Mouse (Mus musculus): ENCODE data around the gene D13Ertd608e.

DNA sequence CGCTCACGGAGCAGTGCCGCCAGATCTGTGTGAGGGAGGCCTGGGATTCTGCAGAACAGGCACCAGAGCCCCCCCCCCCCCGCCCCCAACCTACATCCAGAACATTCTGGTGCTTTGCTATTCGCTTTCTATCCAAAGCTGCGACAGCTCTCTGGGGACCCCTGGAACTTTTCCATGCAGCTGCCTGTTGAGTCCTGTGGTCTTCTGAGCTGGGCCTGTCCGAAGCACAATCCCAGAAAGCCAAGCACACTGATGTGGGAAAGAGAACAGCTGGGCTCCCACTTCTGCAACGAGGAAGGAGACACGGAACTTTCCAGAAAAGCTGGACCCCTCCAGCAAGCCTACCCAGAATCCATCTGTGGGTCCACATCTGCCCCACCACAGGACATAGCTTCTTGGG lies 25.8 kb upstream of the D13Ertd608e start:
- TF ChIP-seq CTCF (IDR thresholded peaks at IDR 0.05; ENCODE audit: extremely low read depth, insufficient read depth, low read length) (no peak), POLR2A (IDR thresholded peaks at IDR 0.05; ENCODE audit: extremely low read depth, insufficient read depth, low read length) (no peak)
